Mouse (Mus musculus): ENCODE results near the gene Kif21b. TPM values are rescaled to one million over a fixed set of nuclear protein-coding genes. Genes with fewer than 3 reads are reported as not detected.

The Kif21b gene
- polyA plus RNA-seq, 1 experiment: 40.5 TPM

DNA sequence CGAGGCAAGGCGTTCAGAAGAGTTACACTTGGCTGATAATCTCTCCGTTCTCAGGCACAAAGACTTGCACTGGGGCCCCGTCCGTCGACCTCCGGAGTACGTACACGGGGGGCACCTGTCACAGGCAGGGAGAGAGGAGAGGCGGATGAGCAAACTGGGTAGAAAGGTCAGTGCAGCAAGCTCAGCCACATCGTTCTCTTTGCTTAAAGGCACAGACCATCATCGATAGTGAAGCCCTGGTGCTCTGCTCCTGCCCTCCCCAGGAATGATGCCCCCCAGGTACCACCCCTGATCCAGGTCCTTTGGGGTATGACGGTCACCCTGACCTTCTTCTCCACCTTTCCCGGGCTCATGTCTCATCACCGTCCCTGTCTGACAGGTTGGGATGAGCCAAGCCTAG, 83.1 kb downstream of the Kif21b start:
- TF ChIP-seq POLR2A (IDR thresholded peaks at IDR 0.05; ENCODE audit: borderline replicate concordance, control insufficient read depth, low read depth, low read length) (no peak), CTCF (IDR thresholded peaks at IDR 0.05; ENCODE audit: control insufficient read depth, insufficient read depth, low read length) (no peak)
- no peak overlapping the region for H3K4me3 ChIP-seq (replicated peaks; ENCODE audit: control insufficient read depth, low read depth, low read length)
- WGBS: 87% methylated on average over 15 of the region's 15 CpGs
- H3K27ac ChIP-seq (ENCODE audit: control insufficient read depth, insufficient read depth, low read depth, low read length, poor library complexity): no peak overlapping the region
- H3K4me1 ChIP-seq (ENCODE audit: control insufficient read depth, insufficient read depth, low read length): no peaks in the 10 kb centered on the region; the same call in 1 of the 2 replicates

DNA sequence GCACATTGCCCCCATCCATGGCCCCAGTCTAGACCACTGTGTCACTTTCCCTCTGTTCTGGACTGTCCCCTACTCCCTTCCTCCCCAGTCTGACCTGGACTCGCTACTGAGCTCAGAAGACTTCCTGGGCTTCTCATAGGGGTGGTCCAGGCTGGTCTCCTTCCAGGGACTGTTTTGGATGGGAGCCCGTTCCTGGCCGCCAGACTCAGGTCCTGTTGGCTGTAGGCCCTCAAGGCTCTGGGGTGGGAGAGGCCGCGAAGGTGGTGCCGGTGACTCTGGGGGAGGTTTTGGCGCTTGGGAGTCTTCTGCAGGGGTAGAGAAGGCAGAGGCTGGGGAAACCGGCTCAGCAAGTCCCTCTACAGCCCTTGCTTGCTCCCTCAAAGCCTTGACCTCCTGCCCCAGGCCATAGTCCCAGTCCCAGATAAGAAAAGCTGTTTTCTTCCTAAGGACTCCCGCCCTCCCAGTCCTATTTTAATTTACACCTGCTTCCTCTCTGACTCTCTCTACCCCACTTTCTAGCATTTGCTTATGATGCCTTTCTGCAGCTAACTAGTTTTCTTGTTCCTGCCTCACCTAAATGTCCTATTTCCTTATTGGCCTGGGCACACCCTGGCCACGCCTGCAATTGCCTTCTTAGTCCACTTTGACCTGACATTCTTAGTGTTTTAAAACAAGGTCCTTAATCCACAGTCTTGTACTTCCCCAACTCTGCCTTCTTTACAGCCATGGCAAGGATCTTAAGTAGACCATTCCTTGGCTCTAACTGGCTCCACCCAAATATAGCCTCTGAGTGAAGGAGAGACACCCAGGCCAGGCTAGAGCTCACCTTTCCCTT, 89.1 kb downstream of the Kif21b start:
- TF ChIP-seq CTCF (IDR thresholded peaks at IDR 0.05; ENCODE audit: control insufficient read depth, insufficient read depth, low read length): no peak
- TF ChIP-seq POLR2A (IDR thresholded peaks at IDR 0.05; ENCODE audit: borderline replicate concordance, control insufficient read depth, low read depth, low read length): no peak
- no peak overlapping the region for H3K4me3 ChIP-seq (replicated peaks; ENCODE audit: control insufficient read depth, low read depth, low read length)
- WGBS: 68% methylated on average over 10 of the region's 10 CpGs
- no peaks in the 10 kb centered on the region; the same call in 1 of the 2 replicates for H3K4me1 ChIP-seq (ENCODE audit: control insufficient read depth, insufficient read depth, low read length)
- H3K27ac ChIP-seq (ENCODE audit: control insufficient read depth, insufficient read depth, low read depth, low read length, poor library complexity): no peak overlapping the region

DNA sequence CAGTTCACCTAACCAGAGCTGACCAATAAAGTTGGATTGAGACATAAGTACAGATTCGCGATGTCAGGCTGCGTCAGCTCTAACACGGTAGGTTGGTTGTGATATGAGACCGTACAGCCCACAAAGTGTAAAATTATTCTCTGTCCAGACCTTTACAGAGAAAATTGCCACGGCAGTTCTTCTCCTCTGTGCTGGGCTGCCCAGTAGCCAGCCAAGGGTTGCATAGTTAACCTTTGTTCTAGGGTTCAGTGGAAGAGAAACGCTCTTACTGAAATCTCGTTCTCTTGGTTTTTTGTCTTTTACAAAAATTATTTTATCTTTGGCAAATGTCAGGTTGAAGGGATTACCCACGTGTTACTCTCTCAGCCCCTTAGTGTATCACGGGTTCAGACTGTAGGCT, 91.2 kb downstream of the Kif21b start:
- WGBS: 85% methylated on average over 10 of the region's 10 CpGs
- no peak for TF ChIP-seq POLR2A (IDR thresholded peaks at IDR 0.05; ENCODE audit: borderline replicate concordance, control insufficient read depth, low read depth, low read length)
- no peak for TF ChIP-seq CTCF (IDR thresholded peaks at IDR 0.05; ENCODE audit: control insufficient read depth, insufficient read depth, low read length)

DNA sequence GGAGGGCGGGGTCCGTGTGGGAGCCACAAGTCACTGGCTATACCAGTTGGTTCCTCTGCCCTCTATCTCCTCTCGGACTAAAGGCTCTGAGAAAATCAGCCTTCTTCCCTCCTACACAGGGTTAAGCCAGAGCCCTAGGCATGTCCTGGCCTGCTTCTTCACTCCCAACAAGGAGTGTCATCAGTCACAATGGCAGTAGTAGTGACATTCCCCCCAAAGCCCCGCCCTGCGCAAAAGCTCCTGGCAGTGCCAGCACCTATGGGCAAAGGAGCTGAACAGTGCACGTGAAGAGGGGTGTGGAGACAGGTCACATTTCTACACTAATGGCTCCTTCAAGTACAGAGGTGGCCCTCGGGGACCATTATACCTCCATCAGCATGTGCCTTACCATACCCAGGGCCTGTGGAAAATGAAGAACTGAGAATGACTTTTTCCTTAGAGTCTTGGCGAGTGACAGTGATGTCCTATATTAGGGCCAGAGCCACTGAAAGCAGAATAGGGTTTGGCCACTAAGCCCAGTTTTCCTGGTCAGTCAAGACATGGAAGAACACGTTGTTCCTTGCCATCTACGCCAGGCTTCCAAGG, 92.7 kb downstream of the Kif21b start:
- 78% methylated on average over 10 of the region's 10 CpGs for WGBS
- Histone ChIP-seq H3K4me1 (ENCODE audit: control insufficient read depth, insufficient read depth, low read length) (no peaks in the 10 kb centered on the region), H3K4me3 (replicated peaks; ENCODE audit: control insufficient read depth, low read depth, low read length) (no peak overlapping the region), H3K27ac (ENCODE audit: control insufficient read depth, insufficient read depth, low read depth, low read length, poor library complexity) (no peak overlapping the region)
- TF ChIP-seq CTCF (IDR thresholded peaks at IDR 0.05; ENCODE audit: control insufficient read depth, insufficient read depth, low read length) (no peak), POLR2A (IDR thresholded peaks at IDR 0.05; ENCODE audit: borderline replicate concordance, control insufficient read depth, low read depth, low read length) (no peak)

More for the DNA sequence above, 91.2 kb downstream of the Kif21b start:
- Histone ChIP-seq H3K27ac (ENCODE audit: control insufficient read depth, insufficient read depth, low read depth, low read length, poor library complexity) (no peak overlapping the region), H3K4me3 (replicated peaks; ENCODE audit: control insufficient read depth, low read depth, low read length) (no peak overlapping the region), H3K4me1 (ENCODE audit: control insufficient read depth, insufficient read depth, low read length) (no peaks in the 10 kb centered on the region)

DNA sequence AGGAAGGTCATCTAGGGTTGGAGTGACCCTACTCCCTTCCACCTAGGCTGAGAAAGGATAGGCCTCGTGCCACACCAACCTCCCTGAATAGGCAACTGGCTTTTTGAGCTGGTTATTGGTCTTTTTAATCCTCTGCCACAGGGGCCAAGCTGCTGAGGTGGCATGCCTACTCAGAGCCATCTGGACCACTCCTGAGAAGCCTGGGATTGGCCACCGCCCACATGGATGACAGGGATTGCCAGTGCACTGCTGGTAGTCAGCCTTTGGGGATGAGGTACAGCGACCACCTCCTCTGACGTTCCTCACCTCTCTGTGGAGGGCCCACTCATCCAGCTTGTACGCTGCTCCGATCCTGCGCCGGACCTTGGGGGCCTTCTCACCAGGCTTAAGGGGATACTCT, 94.7 kb downstream of the Kif21b start:
- H3K4me3 ChIP-seq (replicated peaks; ENCODE audit: control insufficient read depth, low read depth, low read length): no peak overlapping the region
- no peak overlapping the region for H3K27ac ChIP-seq (ENCODE audit: control insufficient read depth, insufficient read depth, low read depth, low read length, poor library complexity)
- no peak for TF ChIP-seq POLR2A (IDR thresholded peaks at IDR 0.05; ENCODE audit: borderline replicate concordance, control insufficient read depth, low read depth, low read length)
- TF ChIP-seq CTCF (IDR thresholded peaks at IDR 0.05; ENCODE audit: control insufficient read depth, insufficient read depth, low read length): no peak
- no peaks in the 10 kb centered on the region for H3K4me1 ChIP-seq (ENCODE audit: control insufficient read depth, insufficient read depth, low read length)
- 88% methylated on average over 8 of the region's 8 CpGs for WGBS

DNA sequence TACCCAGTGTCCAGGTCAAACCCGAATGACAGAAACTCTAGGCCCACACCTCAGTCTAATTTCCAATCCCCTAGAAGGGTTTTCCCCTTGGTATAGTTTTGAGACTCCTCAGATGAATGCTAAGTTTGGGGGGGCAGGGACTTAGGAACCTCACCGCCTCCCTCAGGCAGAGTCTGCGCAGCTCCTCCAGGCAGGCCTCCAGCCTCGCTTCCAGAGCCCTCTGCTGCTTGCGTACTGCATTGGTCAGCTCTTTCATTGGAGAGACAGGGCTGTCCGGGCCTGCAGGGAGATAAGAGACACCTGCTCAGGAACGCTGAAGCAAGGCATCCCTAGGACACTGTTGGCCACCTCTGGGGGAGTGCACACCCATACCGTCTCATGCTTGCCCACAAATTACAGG, 95.4 kb downstream of the Kif21b start:
- H3K4me1 ChIP-seq (ENCODE audit: control insufficient read depth, insufficient read depth, low read length): no peaks in the 10 kb centered on the region
- WGBS: 85% methylated on average over 8 of the region's 8 CpGs
- no peak overlapping the region for H3K4me3 ChIP-seq (replicated peaks; ENCODE audit: control insufficient read depth, low read depth, low read length)
- no peak for TF ChIP-seq POLR2A (IDR thresholded peaks at IDR 0.05; ENCODE audit: borderline replicate concordance, control insufficient read depth, low read depth, low read length)
- no peak for TF ChIP-seq CTCF (IDR thresholded peaks at IDR 0.05; ENCODE audit: control insufficient read depth, insufficient read depth, low read length)
- H3K27ac ChIP-seq (ENCODE audit: control insufficient read depth, insufficient read depth, low read depth, low read length, poor library complexity): no peak overlapping the region

Other genes with a start within 250 kb of the Kif21b start
- gene Pkp1, start 212.2 kb upstream of the Kif21b start, polyA plus RNA-seq (2011; ENCODE audit: insufficient read depth, insufficient read length, low replicate concordance, missing spikeins): 0.32 TPM in 1 of 2 replicates, not detected in the other
- gene Igfn1, start 125.0 kb upstream of the Kif21b start, polyA plus RNA-seq (2011; ENCODE audit: insufficient read depth, insufficient read length, low replicate concordance, missing spikeins): not detected in 2 replicates
- 24.6 and 28.6 TPM in 2 replicates for gene Tmem9, start 123.2 kb upstream of the Kif21b start, polyA plus RNA-seq (2011; ENCODE audit: insufficient read depth, insufficient read length, low replicate concordance, missing spikeins)
- gene Ascl5, start 80.6 kb upstream of the Kif21b start, polyA plus RNA-seq (2011; ENCODE audit: insufficient read depth, insufficient read length, low replicate concordance, missing spikeins): not detected in 2 replicates
- gene Cacna1s, start 78.6 kb upstream of the Kif21b start, polyA plus RNA-seq (2011; ENCODE audit: insufficient read depth, insufficient read length, low replicate concordance, missing spikeins): 0.45 and 0.70 TPM in 2 replicates
- not detected in 2 replicates for gene Mroh3, start 81.4 kb downstream of the Kif21b start, polyA plus RNA-seq (2011; ENCODE audit: insufficient read depth, insufficient read length, low replicate concordance, missing spikeins)
- not detected in 2 replicates for gene Inava, start 102.9 kb downstream of the Kif21b start, polyA plus RNA-seq (2011; ENCODE audit: insufficient read depth, insufficient read length, low replicate concordance, missing spikeins)
- not detected in 2 replicates for gene Gpr25, start 129.5 kb downstream of the Kif21b start, polyA plus RNA-seq (2011; ENCODE audit: insufficient read depth, insufficient read length, low replicate concordance, missing spikeins)
- gene Camsap2, start 214.7 kb downstream of the Kif21b start, polyA plus RNA-seq (2011; ENCODE audit: insufficient read depth, insufficient read length, low replicate concordance, missing spikeins): 17.9 and 19.6 TPM in 2 replicates

All from bone marrow, adult 2 months (tissue).